Mouse (Mus musculus) stomach, postnatal 0 days (tissue): Measurements from ENCODE around the gene Fbf1.
A peak's percentile ranks its signal among the peaks of the same experiment; 100 is the strongest.

Source experiments
- CTCF ChIP-seq: IDR thresholded peaks from 2 replicates; pipeline ENCODE4 v1.5.1; 2016; ENCODE audit warnings: antibody characterized with exemption, low read depth, mild to moderate bottlenecking, moderate library complexity
- EP300 ChIP-seq: optimal IDR thresholded peaks from 2 replicates; pipeline ENCODE3; 2016; ENCODE audit warnings: antibody characterized with exemption

- no peak for TF ChIP-seq CTCF
- peak; percentile 26 for TF ChIP-seq EP300
These were observed 59.4 kb downstream of the Fbf1 start for GRCm38 (mm10) chr11:116108464-116109137.
